In the genomic region with DNA sequence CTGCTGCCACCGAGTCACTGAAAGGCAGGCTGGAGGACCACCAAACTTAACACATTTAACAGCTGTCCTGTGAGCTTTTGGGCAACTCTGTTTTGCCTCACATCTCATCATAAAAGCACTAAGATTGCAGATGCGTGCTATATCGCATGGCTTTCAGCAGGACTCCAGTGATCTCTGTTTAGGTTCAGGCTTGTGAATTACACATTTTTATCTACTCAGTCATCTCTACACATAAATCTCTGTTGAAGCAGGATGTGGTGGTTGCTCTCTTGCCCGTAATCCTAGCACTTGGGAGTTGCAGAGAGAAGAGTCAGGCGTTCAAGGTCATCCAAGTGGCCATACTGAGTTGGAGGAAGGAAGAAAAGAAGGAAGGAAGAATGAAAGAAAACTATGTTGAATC, we compare ENCODE assay signal across 13 mouse cellular contexts. TPM values are rescaled to one million over a fixed set of nuclear protein-coding genes. Genes with fewer than 3 reads are reported as not detected.
A peak's percentile ranks its signal among the peaks of the same experiment; 100 is the strongest.
DNase-seq lines count a peak whose midpoint lies in the region; ATAC-seq and TF ChIP-seq lines count a peak whose summit lies in the region.
"Had no signal": no experiment of that assay in that cellular context is flagged by ENCODE, and none has a peak within 500 bp of the region (broad histone marks: within the 10 kb centered on the region; RNA-seq: fewer than 3 reads in every experiment).

No protein-coding gene starts in this region.

- H3K27me3 ChIP-seq in heart, postnatal 0 days (ENCODE audit: control insufficient read depth, insufficient read depth, low read length): no peaks in the 10 kb centered on the region
- H3K27me3 ChIP-seq in small intestine, adult 2 months (ENCODE audit: control insufficient read depth, insufficient read depth, low read length): no peaks in the 10 kb centered on the region
- H3K27me3 ChIP-seq: embryonic facial prominence, embryonic 15.5 days; forebrain, embryonic 13.5 days; hindbrain, embryonic 13.5 days had no signal

- ATAC-seq in heart, postnatal 0 days (ENCODE audit: insufficient read depth, low read depth): no peak
- ATAC-seq in activated CD4-positive, CD25-positive, alpha-beta regulatory T cell, adult 4 months: peak; percentile 77
- ATAC-seq: forebrain, embryonic 13.5 days had no signal

- peaks cover 7% of the 10 kb centered on the region; the same call in 1 of the 2 replicates for H3K4me1 ChIP-seq in heart, postnatal 0 days (ENCODE audit: control insufficient read depth, insufficient read depth)
- peaks cover 2% of the 10 kb centered on the region; the same call in 1 of the 2 replicates for H3K4me1 ChIP-seq in small intestine, adult 2 months (ENCODE audit: control insufficient read depth, insufficient read depth, insufficient read length, low read length)
- H3K4me1 ChIP-seq: forebrain, embryonic 13.5 days had no signal

- WGBS in heart, postnatal 0 days: 74% methylated on average over 5 of the region's 5 CpGs
- WGBS in small intestine, adult 2 months: 77% methylated on average over 5 of the region's 5 CpGs

- TF ChIP-seq EP300 in heart, postnatal 0 days (IDR thresholded peaks at IDR 0.05; ENCODE audit: low read depth): no peak

- H3K4me3 ChIP-seq in heart, postnatal 0 days (ENCODE audit: low read depth, low read length): no peak overlapping the region
- H3K4me3 ChIP-seq in small intestine, adult 2 months (ENCODE audit: low read depth, low read length): no peak overlapping the region
- H3K4me3 ChIP-seq: embryonic facial prominence, embryonic 15.5 days; forebrain, embryonic 13.5 days; hindbrain, embryonic 13.5 days had no signal

- no peak overlapping the region for H3K9ac ChIP-seq in heart, postnatal 0 days (replicated peaks; ENCODE audit: low read depth, low read length)
- H3K9ac ChIP-seq: embryonic facial prominence, embryonic 15.5 days; forebrain, embryonic 13.5 days; hindbrain, embryonic 13.5 days; lung, embryonic 14.5 days had no signal

- DNase-seq in heart, postnatal 0 days (ENCODE audit: low spot score): no peak
- no peak for DNase-seq in heart, adult 8-10 months (ENCODE audit: low spot score)
- peak; percentile 56 for DNase-seq in CD4-positive, CD25-positive, alpha-beta regulatory T cell, adult 2 months (ENCODE audit: low read depth, low spot score)
- no peak for DNase-seq in yolk sac, embryonic 10.5 days (ENCODE audit: low spot score)
- no peak for DNase-seq in cerebellum, postnatal 10 days
- DNase-seq: cerebellum, adult 11-12 months; liver had no signal

- H3K9me3 ChIP-seq in heart, postnatal 0 days (replicated peaks; ENCODE audit: control insufficient read depth, low read length): no peaks in the 10 kb centered on the region
- H3K9me3 ChIP-seq: embryonic facial prominence, embryonic 15.5 days; forebrain, embryonic 13.5 days; hindbrain, embryonic 13.5 days had no signal

- TF ChIP-seq POLR2A in small intestine, adult 2 months (IDR thresholded peaks at IDR 0.05; ENCODE audit: low read depth, low read length): no peak

- H3K27ac ChIP-seq in heart, postnatal 0 days (ENCODE audit: low read depth): peak overlapping the region; percentile 70
- H3K27ac ChIP-seq in small intestine, adult 2 months (ENCODE audit: insufficient read depth, low read depth, low read length): peak overlapping the region; percentile 35; the same call in 1 of the 2 replicates
- H3K27ac ChIP-seq: embryonic facial prominence, embryonic 15.5 days; forebrain, embryonic 13.5 days; hindbrain, embryonic 13.5 days had no signal

- H3K36me3 ChIP-seq in heart, postnatal 0 days (replicated peaks; ENCODE audit: control insufficient read depth, insufficient read depth, low read length): no peaks in the 10 kb centered on the region
- no peaks in the 10 kb centered on the region for H3K36me3 ChIP-seq in small intestine, adult 2 months (ENCODE audit: control insufficient read depth, insufficient read depth, low read length)
- H3K36me3 ChIP-seq: embryonic facial prominence, embryonic 15.5 days; hindbrain, embryonic 13.5 days had no signal

- TF ChIP-seq CTCF in heart, postnatal 0 days (IDR thresholded peaks at IDR 0.05; ENCODE audit: low read depth): no peak
- TF ChIP-seq CTCF in small intestine, adult 2 months (IDR thresholded peaks at IDR 0.05; ENCODE audit: extremely low read depth, insufficient read length, insufficient replicate concordance, low read depth, low read length): no peak

- no peak overlapping the region for H3K4me2 ChIP-seq in heart, postnatal 0 days (ENCODE audit: low read depth, low read length)
- H3K4me2 ChIP-seq: embryonic facial prominence, embryonic 15.5 days; forebrain, embryonic 13.5 days; hindbrain, embryonic 13.5 days; lung, embryonic 14.5 days had no signal

RNA-seq across cellular contexts. Expression of gene Atf7ip, which starts 14.3 kb away (rescaled TPM):
- 43.3 and 54.5 TPM in 2 replicates for total RNA-seq in heart, postnatal 0 days (2014; rRNA removed; ENCODE audit: low replicate concordance)
- polyA plus RNA-seq in heart, postnatal 0 days (2015; fragmentation: Nextera tagmentation; extraction: Ambion mirVana): 16.5 and 19.2 TPM in 2 replicates
- 10 to 100 TPM; 68.3 to 94.1 (median 76.8) TPM for total RNA-seq in heart, adult 8-10 months (2022)
- polyA plus RNA-seq in activated CD4-positive, CD25-positive, alpha-beta regulatory T cell, adult 4 months (2017; shearing (Covaris generic)): 10 to 100 TPM; 72.8 to 79.5 TPM
- 9.4 and 19.0 TPM in 2 replicates for polyA plus RNA-seq in small intestine, adult 2 months (2012; rRNA removed)
